Mouse (Mus musculus) layer of hippocampus, adult 18-20 months (tissue): ENCODE measurements around the gene Hadha. TPM values are rescaled to one million over a fixed set of nuclear protein-coding genes. Genes with fewer than 3 reads are reported as not detected.

Experiments
- DNase-seq, 2 experiments: peaks; one replicate each; pipeline ENCODE4 v3.0.0; 2022; ENCODE audit warnings: low spot score in 2 of 2
- total RNA-seq, 2 experiments: library from RNA; stranded (reverse); gene quantifications; 2 replicates each; pipeline ENCODE4 v1.2.3; 2021

Gene Hadha
- total RNA-seq, 2 experiments from 2014 or later = 70.6 to 71.9 TPM

GRCm38 (mm10) chr5:30112533-30113068 lies 42.4 kb downstream of the Hadha start:
- DNase-seq = no peak

GRCm38 (mm10) chr5:30111771-30112170 lies 43.2 kb downstream of the Hadha start:
- DNase-seq = no peak

GRCm38 (mm10) chr5:30111126-30111525 lies 43.8 kb downstream of the Hadha start:
- no peak for DNase-seq

GRCm38 (mm10) chr5:30110371-30111060 lies 44.4 kb downstream of the Hadha start:
- DNase-seq = no peak

GRCm38 (mm10) chr5:30109899-30110298 lies 45.1 kb downstream of the Hadha start:
- DNase-seq = no peak

GRCm38 (mm10) chr5:30108233-30108632 lies 46.7 kb downstream of the Hadha start:
- DNase-seq = no peak

- no peak for DNase-seq
Measured at GRCm38 (mm10) chr5:30107611-30108041, 47.3 kb downstream of the Hadha start.

GRCm38 (mm10) chr5:30107186-30107585 lies 47.8 kb downstream of the Hadha start:
- no peak for DNase-seq

- no peak for DNase-seq
Measured at GRCm38 (mm10) chr5:30106756-30107155, 48.2 kb downstream of the Hadha start.

GRCm38 (mm10) chr5:30105668-30106300 lies 49.2 kb downstream of the Hadha start, which contains the start of gene 3110082J24Rik:
3110082J24Rik (minus strand) TSS chr5:30106086.
- DNase-seq = peak in 1 of 2 experiments; percentile 48

GRCm38 (mm10) chr5:30104841-30105667 lies 49.9 kb downstream of the Hadha start, which contains the start of gene Garem2:
Garem2 (plus strand) TSS chr5:30105161.
- DNase-seq = no peak

GRCm38 (mm10) chr5:30104339-30104738 lies 50.6 kb downstream of the Hadha start:
- peak in 1 of 2 experiments; percentile 66 for DNase-seq

GRCm38 (mm10) chr5:30103340-30103739 lies 51.6 kb downstream of the Hadha start:
- DNase-seq = no peak

GRCm38 (mm10) chr5:30098260-30098659 lies 56.7 kb downstream of the Hadha start:
- no peak for DNase-seq

GRCm38 (mm10) chr5:30095731-30096130 lies 59.2 kb downstream of the Hadha start:
- no peak for DNase-seq

- DNase-seq = no peak
Measured at GRCm38 (mm10) chr5:30094399-30094798, 60.6 kb downstream of the Hadha start.

- no peak for DNase-seq
Measured at GRCm38 (mm10) chr5:30092701-30093100, 62.3 kb downstream of the Hadha start.

- peak; percentile 36 to 73 for DNase-seq
Measured at GRCm38 (mm10) chr5:30072825-30073821, 81.8 kb downstream of the Hadha start, which contains the start of gene Tyms. Tyms (minus strand) TSS chr5:30073617.

- DNase-seq = no peak
Measured at GRCm38 (mm10) chr5:30072377-30072776, 82.6 kb downstream of the Hadha start.

- no peak for DNase-seq
Measured at GRCm38 (mm10) chr5:30071677-30072076, 83.3 kb downstream of the Hadha start.
